Mouse (Mus musculus) C2C12 (cell line): ENCODE data around the gene Vmn1r231. TPM values are rescaled to one million over a fixed set of nuclear protein-coding genes. Genes with fewer than 3 reads are reported as not detected.

Source experiments
- H3K27me3 ChIP-seq: one replicate; pipeline ENCODE4 v1.6.1; 2011; ENCODE audit not compliant: control insufficient read depth, insufficient read depth, insufficient read length
- H3K36me3 ChIP-seq: one replicate; pipeline ENCODE4 v1.6.1; 2011; ENCODE audit not compliant: control insufficient read depth, insufficient read depth
- H3K4me3 ChIP-seq: one replicate; pipeline ENCODE4 v1.5.1; 2011; ENCODE audit warnings: mild to moderate bottlenecking, control low read depth; ENCODE audit not compliant: poor library complexity, insufficient read depth, severe bottlenecking
- H3K79me2 ChIP-seq: one replicate; pipeline ENCODE4 v1.6.1; 2011; ENCODE audit not compliant: control insufficient read depth, insufficient read depth
- H3K79me3 ChIP-seq: one replicate; pipeline ENCODE4 v1.6.1; 2011; ENCODE audit warnings: low read depth, control low read depth
- H3ac ChIP-seq: one replicate; pipeline ENCODE3; 2011; ENCODE audit warnings: low read depth; ENCODE audit not compliant: control insufficient read depth, insufficient read length
- CEBPB ChIP-seq: IDR thresholded peaks from one replicate; pipeline ENCODE4 v1.6.1; 2011; ENCODE audit warnings: low read depth, mild to moderate bottlenecking, control low read depth, moderate library complexity
- CTCF ChIP-seq: IDR thresholded peaks from one replicate; pipeline ENCODE4 v1.5.1; 2011; ENCODE audit not compliant: control insufficient read depth, insufficient read depth, insufficient read length
- FOSL1 ChIP-seq: IDR thresholded peaks from one replicate; pipeline ENCODE4 v1.8.0; 2011; ENCODE audit warnings: mild to moderate bottlenecking, low read length; ENCODE audit not compliant: poor library complexity, insufficient read depth, severe bottlenecking
- MAX ChIP-seq: IDR thresholded peaks from one replicate; pipeline ENCODE4 v1.6.1; 2011; ENCODE audit warnings: mild to moderate bottlenecking, control low read depth
- MYOD1 ChIP-seq: IDR thresholded peaks from one replicate; pipeline ENCODE4 v1.6.1; 2011; ENCODE audit warnings: low read depth; ENCODE audit not compliant: control insufficient read depth, insufficient read length
- MYOG ChIP-seq: IDR thresholded peaks from one replicate; pipeline ENCODE4 v1.6.1; 2011; ENCODE audit not compliant: control insufficient read depth, insufficient read length; ENCODE audit errors: extremely low read depth
- USF1 ChIP-seq: IDR thresholded peaks from one replicate; pipeline ENCODE4 v1.6.1; 2011; ENCODE audit warnings: low read depth, mild to moderate bottlenecking, control low read depth, moderate library complexity
- polyA plus RNA-seq: library from polyadenylated mRNA; unstranded; fragments of >200 nt; fragmentation: generic; extraction: Trizol; gene quantifications from one replicate; pipeline ENCODE4 v1.2.1, GENCODE M21; 2012; ENCODE audit warnings: missing spikeins

Vmn1r231 gene
- polyA plus RNA-seq, 1 experiment, result not detected

DNA sequence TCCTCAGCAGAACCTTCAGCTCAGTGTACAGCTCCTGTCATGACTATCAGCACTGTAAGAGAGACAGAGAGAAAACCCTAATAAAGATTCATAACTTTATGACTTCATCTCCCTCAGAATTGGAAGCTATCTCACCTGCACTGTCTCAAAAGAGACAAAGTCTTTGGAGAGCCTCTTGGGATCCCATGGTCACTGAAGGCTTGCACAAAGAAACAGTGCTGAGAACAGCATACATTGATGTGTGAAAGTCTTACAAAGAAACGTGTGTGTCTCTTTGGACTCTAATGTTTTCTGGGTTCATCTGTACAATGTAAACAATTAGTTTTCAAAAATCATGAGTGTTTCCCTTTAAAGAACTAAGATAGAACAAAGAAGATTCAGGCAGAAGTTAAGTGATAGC is 14.7 kb upstream of the Vmn1r231 start, which contains the start of gene Vmn1r232:
Gene Vmn1r232 (minus strand): TSS at position 101 of the 400 bp plus-strand sequence.
- no peaks in the 10 kb centered on the region for H3K79me2 ChIP-seq
- H3ac ChIP-seq, result no peak within 1 kb of the TSS
- no peaks in the 10 kb centered on the region for H3K79me3 ChIP-seq
- H3K27me3 ChIP-seq, result no peaks in the 10 kb centered on the region
- no peaks in the 10 kb centered on the region for H3K36me3 ChIP-seq
- no peak within 1 kb of the TSS for H3K4me3 ChIP-seq
- TF ChIP-seq FOSL1, result no peak
- TF ChIP-seq MAX, result no peak
- no peak for TF ChIP-seq MYOD1
- TF ChIP-seq CEBPB, result no peak
- no peak for TF ChIP-seq MYOG
- no peak for TF ChIP-seq CTCF
- TF ChIP-seq USF1, result no peak

DNA sequence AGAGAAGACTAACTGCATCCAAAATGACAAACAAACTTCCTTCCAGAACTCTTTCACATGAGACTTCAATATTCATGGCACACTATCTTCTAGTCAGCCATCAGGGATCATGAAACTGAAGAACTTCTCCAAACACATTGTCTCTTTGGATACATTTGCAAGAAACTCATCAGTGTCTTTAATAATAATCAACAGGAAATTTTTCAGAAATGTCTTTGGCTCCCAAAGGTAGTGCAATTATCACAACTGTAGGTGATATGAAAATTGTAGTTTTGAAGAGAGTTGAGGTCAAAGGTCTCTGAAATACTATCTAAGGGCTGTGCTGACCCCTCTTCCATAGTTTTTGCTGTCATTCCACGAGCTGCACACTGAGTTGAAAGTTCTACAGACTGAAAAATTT is 64.7 kb downstream of the Vmn1r231 start, which contains the start of gene Vmn1r230:
Gene Vmn1r230 (plus strand): TSS at position 301 of the 400 bp plus-strand sequence.
- no peaks in the 10 kb centered on the region for H3K36me3 ChIP-seq
- no peaks in the 10 kb centered on the region for H3K27me3 ChIP-seq
- no peaks in the 10 kb centered on the region for H3K79me3 ChIP-seq
- H3ac ChIP-seq, result no peak within 1 kb of the TSS
- no peaks in the 10 kb centered on the region for H3K79me2 ChIP-seq
- H3K4me3 ChIP-seq, result no peak within 1 kb of the TSS
- TF ChIP-seq MYOD1 (no peak), MYOG (no peak), FOSL1 (no peak), MAX (no peak), CEBPB (no peak), CTCF (no peak), USF1 (no peak)

Other genes with a start within 250 kb of the Vmn1r231 start
- gene Vmn1r226, start 222.2 kb downstream of the Vmn1r231 start, polyA plus RNA-seq, result not detected
- not detected for gene Vmn1r227, start 175.2 kb downstream of the Vmn1r231 start, polyA plus RNA-seq
- not detected for gene Vmn1r228, start 118.9 kb downstream of the Vmn1r231 start, polyA plus RNA-seq
- not detected for gene Vmn1r229, start 93.5 kb downstream of the Vmn1r231 start, polyA plus RNA-seq
- not detected for gene Vmn1r230, start 64.6 kb downstream of the Vmn1r231 start, polyA plus RNA-seq
- not detected for gene Vmn1r232, start 14.6 kb upstream of the Vmn1r231 start, polyA plus RNA-seq
- 301 TPM for gene Ppp2r1a, start 40.2 kb upstream of the Vmn1r231 start, polyA plus RNA-seq
- not detected for gene Vmn1r233, start 91.4 kb upstream of the Vmn1r231 start, polyA plus RNA-seq
- 2.8 TPM for gene Zfp160, start 103.8 kb upstream of the Vmn1r231 start, polyA plus RNA-seq